Mouse (Mus musculus) liver, adult 2 months (tissue): ENCODE data around the gene Glis2. TPM values are rescaled to one million over a fixed set of nuclear protein-coding genes. Genes with fewer than 3 reads are reported as not detected.

ENCODE experiments used
- DNase-seq: peaks from one replicate; pipeline ENCODE4 v3.0.0-alpha.2; 2011; ENCODE audit warnings: low read depth, low spot score; ENCODE audit errors: extremely low read depth
- H3K27ac ChIP-seq: fragments of 200-500 bp; replicated peaks from 2 replicates; pipeline ENCODE4 v1.5.1; 2012; ENCODE audit warnings: low read depth, mild to moderate bottlenecking, control low read depth, inconsistent platforms, low read length; ENCODE audit not compliant: insufficient read depth
- H3K27me3 ChIP-seq: fragments of 200-500 bp; 2 replicates; pipeline ENCODE4 v1.6.1; 2012; ENCODE audit warnings: mild to moderate bottlenecking, moderate library complexity, low read length, inconsistent platforms; ENCODE audit not compliant: control insufficient read depth, insufficient read depth
- H3K36me3 ChIP-seq: fragments of 200-500 bp; 2 replicates; pipeline ENCODE4 v1.6.1; 2012; ENCODE audit warnings: low read length, inconsistent platforms; ENCODE audit not compliant: control insufficient read depth, insufficient read depth
- H3K4me1 ChIP-seq: fragments of 200-500 bp; 2 replicates; pipeline ENCODE4 v1.6.1; 2011; ENCODE audit warnings: low read length; ENCODE audit not compliant: control insufficient read depth, insufficient read depth
- H3K4me3 ChIP-seq: fragments of 200-500 bp; 2 replicates; pipeline ENCODE4 v1.5.1; 2011; ENCODE audit warnings: low read depth, mild to moderate bottlenecking, control low read depth, low read length, moderate library complexity; ENCODE audit not compliant: insufficient read depth
- H3K79me2 ChIP-seq: fragments of 200-500 bp; 2 replicates; pipeline ENCODE4 v1.6.1; 2012; ENCODE audit warnings: inconsistent platforms, mild to moderate bottlenecking, low read length, moderate library complexity; ENCODE audit not compliant: control insufficient read depth, insufficient read depth
- H3K9ac ChIP-seq: fragments of 200-500 bp; 2 replicates; pipeline ENCODE4 v1.6.1; 2012; ENCODE audit warnings: low read depth, mild to moderate bottlenecking, control low read depth, inconsistent platforms, low read length
- CTCF ChIP-seq: fragments of 200-500 bp; IDR thresholded peaks from 2 replicates; pipeline ENCODE4 v1.5.1; 2011; ENCODE audit warnings: low read depth, low read length, control low read depth
- POLR2A ChIP-seq: fragments of 200-500 bp; IDR thresholded peaks from 2 replicates; pipeline ENCODE4 v1.6.1; 2011; ENCODE audit warnings: low read length, control low read depth; ENCODE audit not compliant: insufficient read depth; ENCODE audit errors: extremely low read depth
- WGBS: fragments of 180-500 bp; shearing (Covaris S2); methylation state at CpG from one replicate; pipeline ENCODE4 v1.1.7; 2018; 5-methylcytosine and 5-hydroxymethylcytosine counted together
- polyA plus RNA-seq: library from polyadenylated mRNA; depleted of rRNA; stranded (reverse); fragments of >200 nt; gene quantifications from 2 replicates; pipeline ENCODE4 v1.2.3, GENCODE M21; 2012
- total RNA-seq: library from RNA; depleted of rRNA; stranded (reverse); fragments of >200 nt; gene quantifications from 2 replicates; pipeline ENCODE4 v1.2.3, GENCODE M21; 2014

Gene Glis2
- total and polyA plus RNA-seq, 2 experiments: 0.55 to 2.5 TPM

GRCm38 (mm10) chr16:4551056-4551455 lies 43.5 kb upstream of the Glis2 start:
- H3K4me1 ChIP-seq: no peaks in the 10 kb centered on the region
- no peaks in the 10 kb centered on the region for H3K27me3 ChIP-seq
- TF ChIP-seq POLR2A (no peak), CTCF (peak; percentile 99)
- no peak overlapping the region for H3K4me3 ChIP-seq
- H3K36me3 ChIP-seq: peaks cover 4% of the 10 kb centered on the region; the same call in 1 of the 2 replicates
- H3K79me2 ChIP-seq: peaks cover 2% of the 10 kb centered on the region; the same call in 1 of the 2 replicates
- no peak overlapping the region for H3K27ac ChIP-seq
- no peak overlapping the region for H3K9ac ChIP-seq
- peak; percentile 49 for DNase-seq
- 42% methylated on average over 13 of the region's 13 CpGs for WGBS

GRCm38 (mm10) chr16:4551885-4552284 lies 42.6 kb upstream of the Glis2 start:
- DNase-seq: no peak
- Histone ChIP-seq H3K4me1 (peaks cover 5% of the 10 kb centered on the region; the same call in 1 of the 2 replicates), H3K4me3 (no peak overlapping the region), H3K27me3 (no peaks in the 10 kb centered on the region), H3K27ac (no peak overlapping the region), H3K79me2 (peaks cover 10% of the 10 kb centered on the region; the same call in 1 of the 2 replicates), H3K9ac (no peak overlapping the region), H3K36me3 (peaks cover 4% of the 10 kb centered on the region; the same call in 1 of the 2 replicates)
- WGBS: 95% methylated on average over 12 of the region's 12 CpGs
- TF ChIP-seq POLR2A (no peak), CTCF (no peak)

DNA sequence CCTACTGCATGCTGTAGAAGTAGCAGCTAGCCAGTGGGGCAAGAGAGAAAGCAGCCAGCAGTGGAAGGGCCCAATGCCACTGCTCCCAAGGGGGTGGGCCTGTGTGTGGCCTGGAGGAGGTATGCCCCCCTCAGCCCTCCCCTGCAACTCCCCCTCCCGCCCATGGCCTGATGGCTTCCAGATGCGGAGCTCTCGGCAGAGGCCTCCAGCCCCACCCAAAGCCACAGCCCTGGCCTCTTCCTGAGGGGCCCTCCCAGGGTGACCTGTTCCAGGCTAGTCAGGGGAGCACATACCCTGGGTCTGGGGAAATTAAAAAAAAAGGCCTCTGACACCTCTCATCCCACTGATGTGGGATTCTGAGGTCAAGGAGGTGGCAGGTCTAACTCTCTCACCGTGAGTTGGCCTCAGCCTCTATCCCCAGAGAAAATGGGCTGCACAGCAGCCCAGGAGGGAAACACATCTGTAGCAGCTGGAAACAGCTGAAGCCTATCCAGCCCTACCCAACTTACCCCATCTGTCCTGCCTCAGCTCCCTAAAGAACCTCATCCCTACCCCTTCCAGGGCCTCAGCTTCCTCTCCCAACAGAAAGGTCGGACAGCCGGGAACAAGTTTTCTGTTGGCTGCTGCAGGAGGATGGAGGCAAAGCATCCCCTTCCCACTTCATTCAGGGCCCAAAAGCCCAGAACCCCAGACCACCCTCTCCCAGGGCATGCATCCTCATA lies 41.5 kb upstream of the Glis2 start:
- H3K79me2 ChIP-seq: peaks cover 10% of the 10 kb centered on the region; the same call in 1 of the 2 replicates
- no peak overlapping the region for H3K27ac ChIP-seq
- DNase-seq: no peak
- TF ChIP-seq POLR2A: no peak
- no peak for TF ChIP-seq CTCF
- H3K27me3 ChIP-seq: no peaks in the 10 kb centered on the region
- H3K9ac ChIP-seq: no peak overlapping the region
- peaks cover 9% of the 10 kb centered on the region for H3K4me1 ChIP-seq
- WGBS: 98% methylated on average over 6 of the region's 6 CpGs
- H3K4me3 ChIP-seq: no peak overlapping the region
- peaks cover 4% of the 10 kb centered on the region; the same call in 1 of the 2 replicates for H3K36me3 ChIP-seq

GRCm38 (mm10) chr16:4555555-4555954 lies 39.0 kb upstream of the Glis2 start:
- H3K27me3 ChIP-seq: no peaks in the 10 kb centered on the region
- peaks cover 10% of the 10 kb centered on the region; the same call in 1 of the 2 replicates for H3K79me2 ChIP-seq
- no peak for DNase-seq
- no peaks in the 10 kb centered on the region for H3K36me3 ChIP-seq
- TF ChIP-seq POLR2A (no peak), CTCF (no peak)
- H3K4me1 ChIP-seq: peaks cover 9% of the 10 kb centered on the region
- H3K27ac ChIP-seq: no peak overlapping the region
- H3K9ac ChIP-seq: no peak overlapping the region
- H3K4me3 ChIP-seq: no peak overlapping the region
- 94% methylated on average over 1 of the region's 1 CpGs for WGBS

DNA sequence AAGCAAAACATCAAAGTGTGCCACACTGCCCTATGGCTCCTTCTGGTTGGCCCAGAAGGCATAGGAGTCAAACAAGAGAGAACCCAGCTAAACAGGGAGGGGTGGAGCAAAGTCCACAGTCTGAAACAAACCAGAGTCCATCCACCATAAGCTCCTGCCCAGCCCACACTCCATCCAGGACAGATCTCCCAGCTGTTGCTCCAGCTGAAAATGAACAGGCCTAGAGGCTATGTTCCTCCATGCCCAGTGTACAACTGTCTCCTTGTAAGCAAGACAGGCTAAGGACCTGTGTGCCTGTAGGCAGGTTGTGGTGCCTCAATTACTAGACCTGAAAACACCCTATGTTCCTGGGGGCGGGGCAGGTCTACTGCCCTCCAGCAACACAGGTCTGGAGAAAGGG lies 37.4 kb upstream of the Glis2 start:
- peaks cover 9% of the 10 kb centered on the region for H3K4me1 ChIP-seq
- peak; percentile 93 for DNase-seq
- WGBS: 36% methylated on average over 1 of the region's 1 CpGs
- H3K79me2 ChIP-seq: peaks cover 10% of the 10 kb centered on the region; the same call in 1 of the 2 replicates
- H3K4me3 ChIP-seq: no peak overlapping the region; the same call in 1 of the 2 replicates
- no peaks in the 10 kb centered on the region for H3K27me3 ChIP-seq
- TF ChIP-seq POLR2A (no peak; the same call in 1 of the 2 replicates), CTCF (no peak)
- H3K9ac ChIP-seq: peak overlapping the region; percentile 41
- no peaks in the 10 kb centered on the region for H3K36me3 ChIP-seq
- H3K27ac ChIP-seq: peak overlapping the region; percentile 82

DNA sequence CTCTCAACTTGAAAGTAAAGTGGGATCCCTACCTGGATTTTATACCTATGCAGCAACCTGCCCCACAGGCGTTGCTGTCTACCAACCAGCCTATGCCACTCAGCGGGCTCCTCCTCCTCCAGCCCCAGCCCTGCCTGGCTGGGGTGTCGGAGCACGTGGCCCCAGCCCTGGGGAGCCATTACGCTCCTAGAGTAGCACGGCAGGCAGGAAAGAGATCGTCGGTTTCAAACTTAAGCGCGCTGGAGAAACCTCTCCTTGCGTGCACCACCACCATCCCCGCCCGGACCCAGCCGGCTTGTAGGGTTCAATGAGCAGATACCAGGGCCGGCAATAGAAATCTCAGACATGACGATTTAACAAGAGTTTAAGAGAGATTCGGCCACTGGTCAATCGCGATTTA lies 36.6 kb upstream of the Glis2 start:
- Histone ChIP-seq H3K36me3 (no peaks in the 10 kb centered on the region), H3K4me1 (peaks cover 9% of the 10 kb centered on the region), H3K79me2 (peaks cover 10% of the 10 kb centered on the region; the same call in 1 of the 2 replicates), H3K4me3 (peak overlapping the region; percentile 70), H3K27ac (peak overlapping the region; percentile 82), H3K27me3 (no peaks in the 10 kb centered on the region), H3K9ac (peak overlapping the region; percentile 69)
- TF ChIP-seq POLR2A: peak; percentile 42; the same call in 1 of the 2 replicates
- no peak for TF ChIP-seq CTCF
- under 1% methylated on average over 19 of the region's 19 CpGs for WGBS
- DNase-seq: peak; percentile 77
